Mouse (Mus musculus): Measurements from ENCODE around the gene Hlx. TPM values are rescaled to one million over a fixed set of nuclear protein-coding genes. Genes with fewer than 3 reads are reported as not detected.
A peak's percentile ranks its signal among the peaks of the same experiment; 100 is the strongest.

Hlx gene
- 0.58 and 1.8 TPM in 2 replicates for total RNA-seq (2014; rRNA removed)
- polyA plus RNA-seq (2015; fragmentation: Nextera tagmentation; extraction: Ambion mirVana) = 2.3 and 2.8 TPM in 2 replicates

DNA sequence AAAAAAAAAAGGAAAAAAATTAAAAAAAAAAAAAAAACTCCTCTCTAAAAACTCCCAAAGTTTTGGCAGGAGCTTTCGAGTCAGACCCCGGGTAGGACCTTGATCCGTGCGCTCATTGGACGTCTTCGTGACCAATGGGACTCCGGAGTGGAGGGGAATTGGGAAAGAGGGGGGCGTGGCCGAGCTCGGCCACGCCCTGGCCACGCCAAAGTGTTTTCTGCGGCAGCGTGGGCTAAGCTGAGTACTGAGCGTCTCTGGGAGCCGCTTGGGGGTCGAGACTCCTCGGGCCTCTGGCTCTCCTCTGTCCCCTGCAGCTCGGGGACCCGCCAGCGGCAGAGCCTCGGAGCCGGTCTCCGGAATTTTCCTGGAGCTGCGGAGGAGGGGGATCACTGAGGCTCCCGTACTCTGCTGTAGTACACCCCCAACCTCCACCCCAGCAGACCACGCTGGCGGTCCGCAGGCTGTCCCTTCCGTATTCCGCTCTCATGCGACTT, at the start of gene Hlx:
Gene Hlx (minus strand): TSS at position 64 of the 494 bp plus-strand sequence.
- Histone ChIP-seq H3K36me3 (ENCODE audit: insufficient read depth, low read length) (no peaks in the 10 kb centered on the region), H3K4me3 (ENCODE audit: low read length) (peak within 1 kb of the TSS; percentile 40), H3K4me2 (ENCODE audit: low read depth, low read length) (peak within 1 kb of the TSS; percentile 62), H3K4me1 (ENCODE audit: insufficient read depth, low read length) (peaks cover 3% of the 10 kb centered on the region; the same call in 1 of the 2 replicates), H3K27ac (peak within 1 kb of the TSS; percentile 62; the same call in 1 of the 2 replicates), H3K9ac (replicated peaks; ENCODE audit: low read length) (peak within 1 kb of the TSS; percentile 44), H3K27me3 (ENCODE audit: insufficient read depth, low read length) (peaks cover 37% of the 10 kb centered on the region), H3K9me3 (ENCODE audit: low read length) (no peaks in the 10 kb centered on the region)
- no peak for TF ChIP-seq CTCF (IDR thresholded peaks at IDR 0.05; ENCODE audit: low read depth)
- peak; percentile 80 for DNase-seq (ENCODE audit: low spot score)
- WGBS = 1% methylated on average over 32 of the region's 32 CpGs
- ATAC-seq = peak; percentile 80

GRCm38 (mm10) chr1:184782161-184782513, 49.7 kb upstream of the Hlx start:
- ATAC-seq = no peak
- Histone ChIP-seq H3K9me3 (ENCODE audit: low read length) (no peaks in the 10 kb centered on the region), H3K4me1 (ENCODE audit: insufficient read depth, low read length) (no peaks in the 10 kb centered on the region), H3K4me2 (ENCODE audit: low read depth, low read length) (no peak overlapping the region), H3K36me3 (ENCODE audit: insufficient read depth, low read length) (no peaks in the 10 kb centered on the region), H3K9ac (replicated peaks; ENCODE audit: low read length) (no peak overlapping the region), H3K27me3 (ENCODE audit: insufficient read depth, low read length) (no peaks in the 10 kb centered on the region), H3K27ac (no peak overlapping the region), H3K4me3 (ENCODE audit: low read length) (no peak overlapping the region)
- no peak for TF ChIP-seq CTCF (IDR thresholded peaks at IDR 0.05; ENCODE audit: low read depth)
- no peak for DNase-seq (ENCODE audit: low spot score)
- WGBS = 82% methylated on average over 14 of the region's 14 CpGs

- Histone ChIP-seq H3K4me1 (ENCODE audit: insufficient read depth, low read length) (no peaks in the 10 kb centered on the region), H3K9ac (replicated peaks; ENCODE audit: low read length) (no peak overlapping the region), H3K4me2 (ENCODE audit: low read depth, low read length) (no peak overlapping the region), H3K27ac (no peak overlapping the region), H3K9me3 (ENCODE audit: low read length) (no peaks in the 10 kb centered on the region), H3K36me3 (ENCODE audit: insufficient read depth, low read length) (no peaks in the 10 kb centered on the region), H3K27me3 (ENCODE audit: insufficient read depth, low read length) (no peaks in the 10 kb centered on the region), H3K4me3 (ENCODE audit: low read length) (no peak overlapping the region)
- TF ChIP-seq CTCF (IDR thresholded peaks at IDR 0.05; ENCODE audit: low read depth) = no peak
- DNase-seq (ENCODE audit: low spot score) (no peak), ATAC-seq (no peak)
- WGBS = 82% methylated on average over 10 of the region's 10 CpGs
Observed at GRCm38 (mm10) chr1:184781286-184782160, 49.1 kb upstream of the Hlx start.

DNA sequence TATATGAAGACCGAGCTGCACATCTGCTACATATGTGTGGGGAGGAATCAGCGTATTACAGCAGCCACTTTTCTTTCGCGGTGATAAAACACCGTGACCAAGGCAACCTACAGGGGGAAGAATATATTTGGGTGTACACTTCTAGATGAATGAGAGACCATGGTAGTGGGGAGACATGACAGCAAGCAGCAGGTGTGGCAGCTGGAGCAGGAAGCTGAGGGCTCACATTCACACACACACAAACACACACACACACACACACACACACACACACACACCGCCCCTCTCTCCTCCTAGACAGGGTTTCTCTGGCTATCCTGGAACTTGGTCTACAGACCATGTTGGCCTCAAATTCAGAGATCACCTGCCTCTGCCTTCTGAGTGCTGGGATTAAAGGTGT, 45.7 kb upstream of the Hlx start:
- no peaks in the 10 kb centered on the region for H3K36me3 ChIP-seq (ENCODE audit: insufficient read depth, low read length)
- H3K4me2 ChIP-seq (ENCODE audit: low read depth, low read length) = no peak overlapping the region
- H3K27ac ChIP-seq = no peak overlapping the region
- DNase-seq (ENCODE audit: low spot score) = no peak
- no peaks in the 10 kb centered on the region for H3K9me3 ChIP-seq (ENCODE audit: low read length)
- no peak for TF ChIP-seq CTCF (IDR thresholded peaks at IDR 0.05; ENCODE audit: low read depth)
- WGBS = 94% methylated on average over 6 of the region's 6 CpGs
- no peaks in the 10 kb centered on the region for H3K4me1 ChIP-seq (ENCODE audit: insufficient read depth, low read length)
- no peak for ATAC-seq
- H3K4me3 ChIP-seq (ENCODE audit: low read length) = no peak overlapping the region
- no peak overlapping the region for H3K9ac ChIP-seq (replicated peaks; ENCODE audit: low read length)
- no peaks in the 10 kb centered on the region for H3K27me3 ChIP-seq (ENCODE audit: insufficient read depth, low read length)

DNA sequence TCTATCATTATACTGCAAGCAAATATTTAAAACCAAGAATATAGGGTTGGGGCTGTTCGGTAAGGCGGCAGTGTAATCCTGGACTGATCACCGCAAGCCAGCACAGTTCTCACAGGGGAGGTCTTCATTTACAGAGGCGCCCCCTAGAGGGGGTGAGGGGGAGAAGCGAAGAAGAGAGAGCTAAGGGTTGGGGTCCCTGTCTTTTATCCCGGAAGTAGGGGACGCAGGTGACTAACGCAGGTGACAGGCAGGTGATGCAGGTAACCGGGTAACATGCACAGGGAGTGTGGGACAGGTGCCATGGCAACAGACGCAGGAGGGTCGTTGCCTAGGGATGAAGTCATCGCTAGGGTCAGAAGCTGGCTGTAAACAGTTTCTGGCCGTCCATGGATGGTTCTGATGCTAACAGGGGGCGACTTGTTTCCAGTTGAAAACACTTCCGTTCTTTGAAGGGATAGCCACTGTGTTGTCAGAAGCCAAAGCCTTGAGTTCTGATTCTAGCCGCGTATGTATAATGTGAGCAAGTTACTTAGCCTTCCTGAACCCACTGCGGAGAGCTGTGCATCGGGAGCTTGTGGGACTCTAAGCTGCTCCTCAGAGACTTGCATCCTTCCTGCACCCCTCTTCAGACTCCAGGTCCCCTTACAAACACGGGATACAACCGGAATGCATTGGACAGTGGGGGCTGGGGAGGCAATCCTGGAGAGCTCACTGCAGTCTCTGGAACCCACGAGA, 44.8 kb upstream of the Hlx start:
- 29% methylated on average over 22 of the region's 22 CpGs for WGBS
- Histone ChIP-seq H3K9ac (replicated peaks; ENCODE audit: low read length) (no peak overlapping the region), H3K4me2 (ENCODE audit: low read depth, low read length) (0 out of 2 replicates have a peak overlapping the region, but pooled peaks have one; percentile 13), H3K27me3 (ENCODE audit: insufficient read depth, low read length) (no peaks in the 10 kb centered on the region), H3K36me3 (ENCODE audit: insufficient read depth, low read length) (no peaks in the 10 kb centered on the region), H3K4me1 (ENCODE audit: insufficient read depth, low read length) (no peaks in the 10 kb centered on the region), H3K9me3 (ENCODE audit: low read length) (no peaks in the 10 kb centered on the region), H3K4me3 (ENCODE audit: low read length) (no peak overlapping the region), H3K27ac (no peak overlapping the region)
- DNase-seq (ENCODE audit: low spot score) (peak; percentile 12), ATAC-seq (no peak)
- TF ChIP-seq CTCF (IDR thresholded peaks at IDR 0.05; ENCODE audit: low read depth) = peak; percentile 36

GRCm38 (mm10) chr1:184775289-184775688, 42.9 kb upstream of the Hlx start:
- Histone ChIP-seq H3K4me2 (ENCODE audit: low read depth, low read length) (no peak overlapping the region), H3K36me3 (ENCODE audit: insufficient read depth, low read length) (no peaks in the 10 kb centered on the region), H3K9me3 (ENCODE audit: low read length) (no peaks in the 10 kb centered on the region), H3K9ac (replicated peaks; ENCODE audit: low read length) (no peak overlapping the region), H3K27me3 (ENCODE audit: insufficient read depth, low read length) (no peaks in the 10 kb centered on the region), H3K4me3 (ENCODE audit: low read length) (no peak overlapping the region), H3K4me1 (ENCODE audit: insufficient read depth, low read length) (no peaks in the 10 kb centered on the region), H3K27ac (no peak overlapping the region)
- DNase-seq (ENCODE audit: low spot score) (no peak), ATAC-seq (no peak)
- no peak for TF ChIP-seq CTCF (IDR thresholded peaks at IDR 0.05; ENCODE audit: low read depth)
- 64% methylated on average over 9 of the region's 9 CpGs for WGBS

All from hindbrain, postnatal 0 days (tissue).